Mouse (Mus musculus) thymus, adult 18-20 months (tissue): ENCODE results near the gene Zdhhc14.

ENCODE experiments used
- DNase-seq, 2 experiments: peaks; one replicate each; pipeline ENCODE4 v3.0.0; 2022; ENCODE audit warnings: mixed read lengths in 2 of 2

Zdhhc14 gene

GRCm38 (mm10) chr17:5679315-5679714, 187.0 kb downstream of the Zdhhc14 start:
- no peak for DNase-seq

- DNase-seq, result no peak
Observed at GRCm38 (mm10) chr17:5685324-5685723, 193.0 kb downstream of the Zdhhc14 start.

GRCm38 (mm10) chr17:5687810-5688209, 195.5 kb downstream of the Zdhhc14 start:
- no peak for DNase-seq

- DNase-seq, result no peak
Observed at GRCm38 (mm10) chr17:5688222-5688621, 195.9 kb downstream of the Zdhhc14 start.

- DNase-seq, result no peak
Observed at GRCm38 (mm10) chr17:5688669-5689068, 196.3 kb downstream of the Zdhhc14 start.

GRCm38 (mm10) chr17:5690746-5691535, 198.6 kb downstream of the Zdhhc14 start:
- no peak for DNase-seq

- no peak for DNase-seq
Observed at GRCm38 (mm10) chr17:5692661-5693060, 200.3 kb downstream of the Zdhhc14 start.

GRCm38 (mm10) chr17:5693256-5693655, 200.9 kb downstream of the Zdhhc14 start:
- no peak for DNase-seq

GRCm38 (mm10) chr17:5698447-5699096, 206.2 kb downstream of the Zdhhc14 start:
- DNase-seq, result no peak

- no peak for DNase-seq
Observed at GRCm38 (mm10) chr17:5710320-5711104, 218.2 kb downstream of the Zdhhc14 start.

- DNase-seq, result no peak
Observed at GRCm38 (mm10) chr17:5711861-5712260, 219.5 kb downstream of the Zdhhc14 start.

GRCm38 (mm10) chr17:5713141-5713540, 220.8 kb downstream of the Zdhhc14 start:
- no peak for DNase-seq

GRCm38 (mm10) chr17:5716912-5717311, 224.6 kb downstream of the Zdhhc14 start:
- no peak for DNase-seq

GRCm38 (mm10) chr17:5718768-5719387, 226.5 kb downstream of the Zdhhc14 start:
- no peak for DNase-seq

- no peak for DNase-seq
Observed at GRCm38 (mm10) chr17:5722802-5723201, 230.4 kb downstream of the Zdhhc14 start.

GRCm38 (mm10) chr17:5723601-5724189, 231.3 kb downstream of the Zdhhc14 start:
- no peak for DNase-seq

- no peak for DNase-seq
Observed at GRCm38 (mm10) chr17:5729587-5730125, 237.3 kb downstream of the Zdhhc14 start.

- peak in 1 of 2 experiments; percentile 20 for DNase-seq
Observed at GRCm38 (mm10) chr17:5730538-5730937, 238.2 kb downstream of the Zdhhc14 start.

- peak; percentile 28 to 57 for DNase-seq
Observed at GRCm38 (mm10) chr17:5733400-5733799, 241.0 kb downstream of the Zdhhc14 start.

- no peak for DNase-seq
Observed at GRCm38 (mm10) chr17:5741061-5741460, 248.7 kb downstream of the Zdhhc14 start.

- DNase-seq, result no peak
Observed at GRCm38 (mm10) chr17:5744016-5744415, 251.7 kb downstream of the Zdhhc14 start.

GRCm38 (mm10) chr17:5746378-5746777, 254.0 kb downstream of the Zdhhc14 start:
- DNase-seq, result no peak
